Mouse (Mus musculus): ENCODE results near the gene Uqcr11.

The Uqcr11 gene

DNA sequence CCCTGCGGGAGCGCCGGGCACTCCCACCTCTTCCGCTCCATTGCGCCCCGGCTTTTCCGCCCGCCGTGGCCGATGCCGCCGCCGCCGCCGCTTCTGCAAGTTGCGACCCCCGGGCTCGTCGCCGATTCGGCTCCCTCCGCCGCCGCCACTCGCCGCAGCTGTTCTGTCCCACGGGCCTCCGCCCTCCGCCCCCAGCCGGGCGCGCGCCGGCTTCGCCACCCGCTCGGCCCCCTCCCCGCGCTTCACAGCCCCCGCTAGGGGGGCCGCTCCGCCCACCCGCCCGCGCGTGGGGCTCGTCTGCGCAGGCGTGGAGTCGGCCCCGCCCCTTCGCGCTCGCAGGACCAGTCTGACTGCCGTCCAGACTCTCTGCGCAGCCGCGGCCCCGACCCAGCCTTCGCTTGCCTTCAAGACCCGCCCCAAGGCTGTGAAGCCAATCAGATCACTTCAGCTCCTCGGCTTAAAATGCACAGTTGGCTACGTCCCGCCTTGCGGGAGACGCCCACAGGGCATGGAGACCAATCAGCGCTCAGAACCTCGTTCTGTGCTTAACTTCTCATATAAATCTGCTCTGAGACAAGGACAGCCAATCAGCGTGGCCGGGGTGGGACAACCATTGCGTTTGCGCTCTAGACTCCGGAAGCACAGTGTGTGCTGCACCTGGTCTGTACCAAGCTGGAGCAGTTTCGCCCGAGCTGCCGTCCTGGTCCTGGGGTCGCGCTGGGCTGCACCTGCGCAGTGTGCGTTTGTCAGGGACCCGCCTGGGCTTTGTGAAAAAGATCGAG lies 7.2 kb downstream of the Uqcr11 start, which contains the start of gene Mbd3:
TSS of gene Mbd3 (minus strand) at position 360 of the 782 bp plus-strand sequence.
- DNase-seq (ENCODE audit: low spot score in 2 of 2): peak; percentile 96 to 99

DNA sequence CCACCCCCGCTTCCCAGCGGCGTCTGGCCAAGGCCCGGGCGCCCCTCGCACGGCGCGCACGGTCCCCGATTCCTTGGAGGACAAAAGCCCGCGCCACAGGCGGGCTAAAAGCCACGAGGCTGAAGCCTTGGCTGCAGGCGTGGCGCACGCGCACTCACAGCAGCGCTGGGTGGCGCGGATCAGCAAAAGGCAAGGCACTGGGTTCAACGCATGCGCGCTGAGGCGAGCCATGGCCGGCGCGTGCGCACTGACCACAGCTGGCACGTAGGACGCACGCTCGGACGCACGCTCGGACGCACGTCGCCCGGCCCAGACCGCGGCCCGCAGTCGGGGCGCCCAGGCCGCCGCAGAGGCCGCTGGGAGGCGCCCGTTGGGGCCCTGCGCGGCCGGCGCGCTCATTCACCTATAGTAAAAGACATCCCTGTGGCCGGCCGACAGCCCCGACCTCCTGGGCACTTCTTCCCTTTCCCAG lies 7.9 kb downstream of the Uqcr11 start:
- DNase-seq (ENCODE audit: low spot score in 2 of 2): peak; percentile 96 to 99

DNA sequence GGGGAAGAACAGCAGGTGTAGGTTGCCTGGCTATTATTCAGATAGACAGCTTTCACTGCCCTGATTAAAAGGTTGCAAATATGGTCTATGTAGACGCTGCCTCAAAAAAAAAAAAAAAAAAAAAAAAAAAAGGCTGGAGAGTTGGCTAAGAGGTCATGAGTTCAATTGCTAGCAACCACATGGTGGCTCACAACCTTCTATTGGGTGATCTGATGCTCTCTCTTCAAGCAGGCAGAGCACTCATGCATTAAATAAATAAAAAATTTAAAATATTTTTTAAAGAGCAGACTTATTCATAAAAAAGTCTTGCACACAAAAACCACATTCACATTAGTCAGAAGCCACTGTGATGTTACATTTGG lies 8.5 kb downstream of the Uqcr11 start:
- DNase-seq (ENCODE audit: low spot score in 2 of 2): no peak

DNA sequence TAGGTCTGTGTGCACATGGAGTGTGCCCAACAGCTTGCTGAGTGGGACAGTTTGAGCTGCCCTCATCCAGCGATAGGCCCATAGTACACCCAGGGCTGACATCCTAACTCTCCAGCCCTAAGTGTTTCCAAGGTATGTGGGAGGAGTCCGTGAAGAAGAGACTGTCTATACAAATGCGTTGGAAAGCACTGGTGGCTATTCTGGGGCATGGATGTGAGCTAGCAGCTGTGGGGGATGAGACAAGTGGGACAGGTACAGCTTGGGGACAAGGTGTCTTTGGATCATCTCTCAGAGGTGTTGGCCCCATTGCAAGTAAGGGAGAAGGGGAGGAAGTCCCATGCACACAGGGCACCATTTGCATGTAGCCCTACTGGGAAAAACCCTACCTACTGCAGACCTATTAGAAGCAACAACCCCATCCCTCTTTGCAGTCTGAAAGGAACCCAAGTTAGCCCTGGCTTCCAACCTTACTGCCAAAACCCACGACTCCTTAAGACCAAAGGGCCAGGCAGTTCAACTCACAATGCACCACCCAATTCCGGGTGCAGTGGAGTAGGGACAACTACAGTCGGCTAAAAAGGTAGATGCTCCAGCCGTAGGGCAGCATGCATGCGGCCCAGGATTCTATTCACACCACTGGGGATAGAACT lies 9.0 kb downstream of the Uqcr11 start:
- no peak for DNase-seq (ENCODE audit: low spot score in 2 of 2)

DNA sequence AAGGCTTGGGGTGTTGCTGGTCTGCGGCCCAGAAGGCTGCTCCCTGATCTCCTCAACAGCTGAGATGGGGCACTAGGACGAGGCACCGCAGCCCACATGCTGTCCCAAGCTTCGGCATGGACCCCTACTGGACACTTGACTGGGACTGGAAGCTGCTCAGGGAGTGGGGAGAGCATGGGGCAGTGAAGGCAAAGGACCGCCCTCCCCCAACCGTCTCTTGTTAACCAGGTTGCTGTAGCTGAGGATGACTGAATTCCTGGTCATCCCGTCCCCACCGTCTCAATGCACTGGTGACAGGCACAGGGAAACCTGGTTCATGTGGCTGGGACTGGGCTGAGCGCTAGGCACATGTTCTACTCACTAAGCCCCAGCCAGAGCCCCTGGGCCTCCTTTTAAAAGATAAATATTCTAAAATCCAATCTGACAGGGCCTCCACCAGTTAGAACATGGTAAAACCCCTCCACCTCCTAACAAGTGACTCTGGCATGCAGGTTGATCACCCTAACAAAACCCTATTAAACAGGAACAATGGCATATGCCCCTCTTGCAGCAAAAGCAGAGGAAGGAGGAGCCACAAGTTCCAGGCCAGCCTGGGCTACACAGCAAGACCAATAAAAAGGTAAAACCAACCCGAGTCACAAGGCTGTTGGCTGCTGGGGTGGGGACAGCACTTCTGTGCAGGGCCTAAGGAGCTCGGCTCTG lies 9.7 kb downstream of the Uqcr11 start:
- DNase-seq (ENCODE audit: low spot score in 2 of 2): no peak

DNA sequence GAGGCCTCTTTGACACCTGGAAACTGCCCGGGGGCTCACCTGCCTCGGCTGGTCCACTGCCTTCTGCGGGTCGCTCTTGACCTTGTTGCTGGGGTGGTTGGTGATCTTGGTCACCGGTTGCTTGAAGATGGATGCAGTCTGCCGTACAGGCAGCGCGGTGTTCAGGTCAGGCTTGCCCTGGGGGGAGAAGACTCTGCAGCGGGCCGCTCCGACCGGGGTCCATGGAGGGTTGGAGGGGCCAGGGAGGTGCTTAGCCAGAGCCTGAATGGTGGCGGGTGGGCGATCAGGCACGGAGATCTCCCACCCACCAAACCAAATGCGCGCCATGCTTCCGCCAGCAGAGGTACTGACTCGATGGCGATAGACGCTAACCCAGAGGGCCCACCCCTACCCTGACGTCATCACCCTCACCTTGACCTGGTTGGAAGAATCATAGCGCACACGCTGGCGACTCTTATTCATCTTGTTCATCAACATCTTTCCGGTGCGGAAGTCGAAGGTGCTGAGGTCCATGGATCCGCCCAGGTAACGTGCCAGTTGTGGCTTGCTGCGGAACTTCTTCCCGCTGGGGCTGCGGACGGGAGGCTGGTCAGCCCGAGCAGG lies 11.5 kb downstream of the Uqcr11 start:
- peak in 1 of 2 experiments; percentile 17 for DNase-seq (ENCODE audit: low spot score in 2 of 2)

DNA sequence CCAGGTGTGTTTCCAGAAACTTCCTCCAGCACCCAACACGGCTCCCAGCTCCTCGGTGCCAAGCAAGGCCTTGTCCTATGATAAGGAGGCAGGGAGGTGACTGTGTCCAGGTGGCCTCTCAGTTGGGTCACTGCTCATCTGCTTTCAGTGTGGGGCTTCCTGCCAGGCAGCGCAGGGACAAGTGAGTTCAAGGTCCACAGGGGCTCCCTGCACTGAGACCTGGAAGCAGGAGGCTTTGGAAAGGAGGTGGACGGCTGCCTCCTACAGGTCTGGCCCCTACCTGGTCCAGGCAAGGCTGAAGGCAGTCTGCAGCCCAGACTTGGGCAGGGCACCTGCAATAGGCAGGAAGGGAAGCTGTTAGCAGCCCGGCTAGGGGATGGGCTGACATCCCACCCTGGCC lies 13.9 kb downstream of the Uqcr11 start:
- no peak for DNase-seq (ENCODE audit: low spot score in 2 of 2)

DNA sequence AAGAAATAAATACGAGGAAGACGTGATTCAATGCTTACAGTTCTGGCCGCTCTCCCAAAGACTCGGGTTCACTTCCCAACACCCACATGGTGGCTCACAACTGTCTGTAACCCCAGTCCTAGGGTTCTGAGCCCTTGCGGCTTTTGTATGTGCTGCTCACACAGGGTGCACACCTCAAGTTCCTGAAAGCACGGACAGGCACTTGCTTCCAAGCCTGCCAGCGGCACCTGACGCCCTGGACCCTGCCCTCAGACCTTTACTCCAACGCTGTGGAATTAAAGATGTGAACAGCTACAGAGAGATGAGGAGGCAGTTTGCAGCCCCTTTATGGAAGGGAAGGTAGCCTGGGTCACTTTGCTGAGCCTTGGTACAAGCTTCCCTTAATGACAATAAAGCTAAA lies 15.9 kb downstream of the Uqcr11 start:
- no peak for DNase-seq (ENCODE audit: low spot score in 2 of 2)

DNA sequence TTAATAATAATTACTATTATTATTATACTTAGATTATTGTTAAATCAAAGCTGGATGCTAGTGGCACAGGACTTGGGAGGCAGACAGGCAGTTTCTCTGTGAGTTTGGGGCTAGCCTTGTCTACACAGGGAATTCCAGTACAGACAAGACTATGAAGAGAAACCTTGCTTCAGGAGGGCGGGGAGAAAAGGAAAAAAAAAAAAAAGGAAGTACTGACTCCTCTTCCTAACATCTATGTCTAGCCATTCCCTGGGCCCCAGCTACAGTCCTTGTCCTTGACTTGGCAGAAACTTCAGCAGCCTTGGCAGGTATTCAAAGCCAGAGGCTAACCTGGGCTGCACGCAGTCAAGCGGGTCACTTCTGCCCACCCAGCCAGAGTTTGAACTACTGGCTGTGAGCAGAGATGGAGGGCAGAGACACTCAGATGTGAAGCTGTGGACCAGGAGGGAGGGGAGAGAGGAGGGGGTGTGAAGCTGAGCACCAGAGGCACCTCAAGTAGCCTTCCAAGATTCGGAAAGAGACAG lies 17.4 kb downstream of the Uqcr11 start:
- DNase-seq (ENCODE audit: low spot score in 2 of 2): no peak

DNA sequence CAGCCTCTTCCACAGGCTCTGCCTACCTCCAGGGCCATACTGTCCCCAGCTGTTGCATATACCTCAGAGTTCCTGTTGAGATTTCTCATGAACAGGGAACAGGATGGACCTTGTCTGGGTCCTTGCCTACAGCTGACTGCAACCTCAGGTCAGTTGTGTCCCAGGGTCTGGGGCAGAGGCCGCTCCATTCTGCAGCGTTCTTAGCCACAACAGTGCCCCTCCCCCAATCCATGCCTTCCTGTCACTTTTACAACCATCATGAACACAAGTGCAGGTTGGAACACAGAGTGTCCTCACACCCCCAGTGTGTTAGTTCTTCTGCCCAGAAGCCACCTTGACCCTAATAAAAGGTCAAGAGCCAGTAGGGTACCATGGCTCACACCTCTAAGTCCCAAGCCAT lies 17.9 kb downstream of the Uqcr11 start:
- no peak for DNase-seq (ENCODE audit: low spot score in 2 of 2)

DNA sequence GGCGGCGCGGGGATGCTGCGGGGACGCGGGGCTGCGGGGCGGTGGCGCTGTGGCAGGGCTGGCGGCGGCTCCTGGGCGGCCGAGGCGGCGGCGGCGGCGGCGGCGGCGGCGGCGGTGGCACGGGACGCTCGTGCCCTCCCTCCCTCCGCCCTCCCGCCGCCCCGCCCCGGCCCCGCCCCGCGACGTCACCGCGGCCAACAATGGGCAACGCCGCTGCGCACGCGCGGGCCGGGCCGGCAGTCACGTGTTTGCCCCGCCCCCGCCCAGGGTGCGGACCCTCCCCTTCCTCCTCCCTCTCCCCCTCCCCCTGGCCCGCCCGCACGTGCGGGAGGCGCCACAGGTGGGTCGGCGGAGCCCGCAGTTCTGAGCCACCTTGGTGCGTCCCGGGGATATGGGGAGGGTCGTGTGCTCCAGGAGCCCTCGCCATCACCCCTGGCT lies 19.1 kb downstream of the Uqcr11 start, which contains the start of gene Mex3d:
TSS of gene Mex3d (minus strand) at position 138 of the 438 bp plus-strand sequence.
- peak; percentile 68 to 89 for DNase-seq (ENCODE audit: low spot score in 2 of 2)

DNA sequence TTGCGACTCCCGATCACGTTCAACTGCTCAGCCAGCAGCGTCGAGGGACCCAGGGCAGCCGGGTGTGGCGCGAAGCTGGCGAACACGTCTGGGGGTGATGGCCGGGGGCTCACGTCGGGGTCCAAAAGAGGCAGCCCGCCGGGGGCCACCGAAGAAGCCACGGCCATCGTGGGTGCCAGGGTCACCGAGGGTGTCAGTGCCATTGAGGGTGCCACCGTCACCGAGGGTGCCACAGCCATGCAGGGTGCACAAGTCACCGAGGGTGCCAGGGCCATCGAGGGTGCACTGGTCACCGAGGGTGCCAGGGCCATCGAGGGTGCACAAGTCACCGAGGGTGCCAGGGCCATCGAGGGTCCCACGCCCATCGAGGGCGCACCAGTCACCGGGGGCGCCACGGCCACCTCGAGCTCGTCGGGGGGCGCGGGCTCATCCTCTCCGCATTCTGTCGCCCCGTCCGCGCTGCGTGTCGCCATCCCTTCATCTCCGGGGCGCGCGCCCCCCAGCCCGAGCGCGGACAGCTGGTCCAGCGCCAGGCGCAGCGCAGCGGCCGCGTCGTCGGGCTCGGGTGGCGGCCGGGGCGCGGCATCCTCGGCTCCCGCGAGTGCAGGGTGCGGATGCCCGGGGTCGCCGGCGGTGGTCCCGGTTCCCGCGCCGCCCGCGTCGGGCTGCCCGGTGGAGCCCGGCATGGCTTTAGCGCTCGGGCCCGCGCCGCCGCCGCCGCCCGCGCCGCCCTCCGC lies 19.7 kb downstream of the Uqcr11 start:
- peak; percentile 47 to 51 for DNase-seq (ENCODE audit: low spot score in 2 of 2)

DNA sequence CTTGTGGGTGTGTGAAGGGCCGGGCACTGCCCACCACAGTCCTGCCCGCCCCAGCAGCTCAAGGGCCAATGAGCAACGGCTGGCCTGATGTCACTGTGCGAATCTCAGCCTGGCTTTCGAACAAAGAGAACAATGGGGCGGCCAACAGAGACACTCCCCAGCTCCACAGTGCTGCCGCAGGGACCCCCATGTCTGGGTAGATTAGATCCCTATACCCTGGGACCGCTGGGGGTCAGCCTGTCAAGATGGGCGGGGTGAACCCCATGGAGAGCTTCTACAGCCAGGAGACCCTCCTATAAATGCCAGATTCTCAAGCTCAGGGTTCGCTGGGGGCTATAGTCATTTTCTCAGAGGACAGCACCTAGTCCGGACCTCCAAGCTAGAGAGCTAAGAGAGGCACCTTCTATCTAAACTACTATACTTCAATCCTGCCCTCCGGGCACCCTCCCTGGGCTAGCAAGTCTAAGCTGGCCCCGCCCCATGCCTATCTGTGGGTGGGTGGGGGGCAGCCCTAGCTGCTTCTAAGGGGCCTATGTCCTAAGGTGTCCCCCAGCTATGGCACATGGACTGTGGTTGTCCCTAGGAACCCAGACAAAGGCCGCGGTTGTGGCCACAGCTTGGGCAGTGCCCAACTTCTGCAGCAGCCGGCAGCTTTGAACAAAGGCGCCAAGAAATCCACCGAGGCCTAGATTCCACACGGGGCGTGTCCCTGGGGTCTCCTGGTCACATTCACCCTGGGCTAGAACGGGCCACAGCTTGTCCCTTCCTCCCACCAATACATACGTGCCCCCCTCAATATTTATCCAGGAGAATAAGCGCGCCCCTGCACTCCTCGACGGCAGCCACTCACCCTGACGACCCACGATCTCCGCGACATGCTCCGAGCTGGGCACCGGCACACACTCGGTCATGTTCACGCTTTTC lies 20.6 kb downstream of the Uqcr11 start:
- no peak for DNase-seq (ENCODE audit: low spot score in 2 of 2)

DNA sequence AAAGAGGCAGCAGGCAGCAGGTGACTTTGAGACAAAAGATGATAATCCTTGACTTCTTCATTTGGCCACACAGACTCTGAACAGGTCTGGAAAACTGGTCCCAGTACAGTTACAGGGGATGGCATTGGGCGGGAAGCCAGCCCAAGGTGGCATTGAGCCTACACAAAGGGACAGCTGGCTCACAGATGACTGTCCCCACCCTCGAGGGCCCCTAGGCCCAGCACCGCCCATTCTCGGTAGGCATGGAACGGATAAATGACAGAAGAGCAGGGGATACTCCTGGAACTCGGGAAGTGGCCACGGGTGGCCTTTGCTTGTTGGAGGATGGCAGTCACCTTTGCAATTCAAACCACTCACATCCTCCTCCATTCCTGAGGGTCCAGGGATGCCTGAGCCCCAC lies 21.3 kb downstream of the Uqcr11 start:
- DNase-seq (ENCODE audit: low spot score in 2 of 2): no peak

DNA sequence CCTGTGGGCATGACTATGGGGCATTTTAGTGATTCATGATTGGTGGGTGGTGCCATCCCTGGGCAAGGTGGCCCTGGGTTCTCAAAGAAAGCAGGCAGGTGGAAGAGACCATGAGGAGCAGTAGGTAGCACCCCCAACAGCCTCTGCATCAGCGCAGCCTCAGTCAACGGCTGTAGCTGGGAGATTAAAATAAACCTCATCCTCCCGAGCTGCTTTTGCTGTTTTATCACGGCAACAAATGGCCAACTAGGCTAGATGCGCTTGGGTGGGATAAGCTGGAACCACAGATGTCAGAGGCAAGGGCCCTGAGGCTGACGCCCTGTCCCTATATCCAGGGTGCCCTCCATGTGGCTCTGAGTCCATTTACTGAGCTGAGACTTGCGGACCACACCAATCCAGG lies 21.9 kb downstream of the Uqcr11 start:
- DNase-seq (ENCODE audit: low spot score in 2 of 2): peak in 1 of 2 experiments; percentile 53

DNA sequence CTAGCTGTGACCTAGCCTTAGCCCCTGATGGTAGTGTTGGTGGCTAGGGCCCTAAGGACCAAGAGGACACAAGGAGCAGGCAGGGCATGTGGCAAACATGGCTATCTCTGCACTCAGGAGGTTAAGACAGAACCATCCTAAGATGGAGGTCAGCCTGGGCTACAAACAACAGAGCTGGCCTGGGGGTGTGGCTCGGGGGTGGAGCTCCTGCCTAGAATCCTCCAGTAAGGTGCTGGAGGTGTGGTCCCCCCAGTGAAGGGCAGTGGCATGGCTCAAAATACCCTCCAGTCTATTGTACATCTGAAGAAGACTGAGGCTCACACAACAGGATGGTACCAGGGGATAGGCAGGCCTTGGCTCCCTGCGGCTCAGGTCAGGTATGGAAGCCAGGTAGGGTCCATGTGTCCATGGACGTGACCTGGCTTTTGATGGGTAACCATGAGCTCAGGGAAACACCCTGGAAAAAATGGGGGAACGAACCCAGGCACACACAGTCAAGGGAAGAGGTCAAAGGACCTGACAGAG lies 22.5 kb downstream of the Uqcr11 start:
- peak in 1 of 2 experiments; percentile 50 for DNase-seq (ENCODE audit: low spot score in 2 of 2)

DNA sequence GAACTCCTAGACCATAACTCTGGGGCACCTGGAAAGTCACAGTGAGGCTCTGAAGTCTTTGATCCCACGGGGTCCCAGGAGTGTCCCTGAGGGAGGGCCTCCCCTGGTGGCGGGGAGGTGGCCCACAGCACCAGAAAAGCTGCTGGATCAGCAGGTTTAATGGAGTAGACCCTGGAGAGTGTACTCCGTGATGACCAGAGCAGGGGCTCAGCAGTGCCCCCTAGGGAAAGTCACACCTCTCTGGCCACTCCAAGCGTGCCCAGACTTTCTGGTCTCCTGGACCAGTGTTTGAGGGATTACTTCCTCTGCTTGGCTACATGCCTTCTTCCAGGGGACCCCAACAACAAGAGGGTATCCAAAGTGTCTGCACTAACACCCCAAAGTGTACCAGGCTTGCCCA lies 23.2 kb downstream of the Uqcr11 start:
- DNase-seq (ENCODE audit: low spot score in 2 of 2): no peak

DNA sequence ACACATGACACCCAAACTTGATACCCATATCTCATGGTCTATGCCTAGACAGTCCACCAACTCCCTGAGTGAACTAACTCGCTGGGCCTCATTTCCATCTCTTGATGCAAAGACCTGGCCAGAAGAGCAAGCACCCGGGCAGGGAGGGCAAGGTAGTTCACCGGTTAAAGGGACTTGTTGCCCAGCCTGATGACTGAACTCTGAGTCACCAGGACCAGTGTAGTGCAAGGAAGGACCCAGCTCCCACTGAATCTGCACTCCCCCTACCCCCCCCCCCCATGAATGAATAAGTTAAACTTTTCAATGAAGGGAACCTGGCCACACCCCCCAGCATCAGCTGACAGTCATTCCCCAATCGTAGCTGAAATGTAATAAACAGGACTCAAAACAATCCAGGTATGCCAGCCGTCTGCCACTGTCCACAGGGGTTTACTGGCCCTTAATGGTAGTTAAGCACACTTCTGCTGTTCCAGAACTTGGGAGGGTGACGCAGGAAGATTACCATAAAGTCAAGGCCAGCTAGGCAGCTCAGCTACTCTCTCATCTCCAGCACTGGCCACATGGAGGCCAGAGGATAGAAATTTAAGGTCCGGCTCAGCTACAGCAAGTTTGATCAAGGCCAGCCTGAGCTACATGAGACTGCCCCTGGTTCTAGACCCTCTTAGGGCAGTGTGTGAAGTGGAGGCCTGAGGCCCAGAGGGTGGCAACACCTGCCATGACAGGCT lies 23.8 kb downstream of the Uqcr11 start:
- DNase-seq (ENCODE audit: low spot score in 2 of 2): no peak

DNA sequence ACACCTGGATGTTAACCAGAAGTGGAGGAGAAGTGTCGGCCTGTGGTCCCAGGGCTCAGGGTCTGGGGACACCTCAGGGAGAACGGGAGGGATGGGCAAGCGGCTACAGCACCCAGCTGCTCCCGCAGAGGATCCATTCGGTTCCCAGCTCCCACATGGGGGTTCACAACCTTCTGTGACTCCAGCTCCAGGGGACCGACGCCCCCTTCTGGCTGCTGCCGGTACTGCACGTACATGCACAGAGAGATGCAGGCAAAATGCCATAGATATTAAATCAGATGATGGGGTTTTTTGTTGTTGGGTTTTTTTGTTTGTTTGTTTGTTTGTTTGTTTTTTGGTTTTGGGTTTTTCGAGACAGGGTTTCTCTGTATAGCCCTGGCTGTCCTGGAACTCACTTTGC lies 28.9 kb downstream of the Uqcr11 start:
- DNase-seq (ENCODE audit: low spot score in 2 of 2): peak; percentile 52 to 72
